Mouse (Mus musculus) cortical plate, adult 2 months (tissue): ENCODE data around the gene Kcnab1. TPM values are rescaled to one million over a fixed set of nuclear protein-coding genes. Genes with fewer than 3 reads are reported as not detected.

Source experiments
- H3K27ac ChIP-seq: fragments of 200-500 bp; 2 replicates; pipeline ENCODE4 v1.5.1; 2012; ENCODE audit warnings: low read length, control low read depth, inconsistent platforms; ENCODE audit not compliant: insufficient read depth
- H3K4me1 ChIP-seq: fragments of 200-500 bp; 2 replicates; pipeline ENCODE4 v1.6.1; 2011; ENCODE audit warnings: low read length; ENCODE audit not compliant: control insufficient read depth, insufficient read depth
- H3K4me3 ChIP-seq: fragments of 200-500 bp; 2 replicates; pipeline ENCODE4 v1.5.1; 2011; ENCODE audit warnings: mild to moderate bottlenecking, low read length, control low read depth; ENCODE audit not compliant: insufficient read depth
- CTCF ChIP-seq: fragments of 200-500 bp; IDR thresholded peaks from 2 replicates; pipeline ENCODE4 v1.5.1; 2011; ENCODE audit warnings: mild to moderate bottlenecking, control low read depth, low read length; ENCODE audit not compliant: insufficient read depth; ENCODE audit errors: extremely low read depth
- POLR2A ChIP-seq: fragments of 200-500 bp; IDR thresholded peaks from 2 replicates; pipeline ENCODE4 v1.6.1; 2011; ENCODE audit warnings: mild to moderate bottlenecking, low read length, control low read depth; ENCODE audit not compliant: insufficient read depth; ENCODE audit errors: extremely low read depth
- polyA plus RNA-seq: library from polyadenylated mRNA; depleted of rRNA; stranded (reverse); fragments of >200 nt; gene quantifications from 2 replicates; pipeline ENCODE4 v1.2.3, GENCODE M21; 2012

Gene Kcnab1
- polyA plus RNA-seq, 1 experiment = 50.9 TPM

GRCm38 (mm10) chr3:65405781-65406180, 296.6 kb downstream of the Kcnab1 start:
- TF ChIP-seq CTCF = no peak
- TF ChIP-seq POLR2A = no peak
- Histone ChIP-seq H3K27ac (no peak overlapping the region), H3K4me1 (no peaks in the 10 kb centered on the region), H3K4me3 (no peak overlapping the region)

GRCm38 (mm10) chr3:65407891-65408290, 298.7 kb downstream of the Kcnab1 start:
- Histone ChIP-seq H3K27ac (no peak overlapping the region), H3K4me3 (no peak overlapping the region), H3K4me1 (no peaks in the 10 kb centered on the region)
- TF ChIP-seq CTCF = no peak
- no peak for TF ChIP-seq POLR2A

GRCm38 (mm10) chr3:65416571-65416970, 307.4 kb downstream of the Kcnab1 start:
- no peak for TF ChIP-seq CTCF
- no peak for TF ChIP-seq POLR2A
- H3K4me1 ChIP-seq = no peaks in the 10 kb centered on the region

GRCm38 (mm10) chr3:65417913-65418594, 308.9 kb downstream of the Kcnab1 start:
- H3K4me1 ChIP-seq = no peaks in the 10 kb centered on the region
- no peak overlapping the region for H3K4me3 ChIP-seq
- TF ChIP-seq CTCF (no peak), POLR2A (no peak)
- H3K27ac ChIP-seq = no peak overlapping the region

More at GRCm38 (mm10) chr3:65416571-65416970, 307.4 kb downstream of the Kcnab1 start:
- Histone ChIP-seq H3K27ac (no peak overlapping the region), H3K4me3 (no peak overlapping the region)

DNA sequence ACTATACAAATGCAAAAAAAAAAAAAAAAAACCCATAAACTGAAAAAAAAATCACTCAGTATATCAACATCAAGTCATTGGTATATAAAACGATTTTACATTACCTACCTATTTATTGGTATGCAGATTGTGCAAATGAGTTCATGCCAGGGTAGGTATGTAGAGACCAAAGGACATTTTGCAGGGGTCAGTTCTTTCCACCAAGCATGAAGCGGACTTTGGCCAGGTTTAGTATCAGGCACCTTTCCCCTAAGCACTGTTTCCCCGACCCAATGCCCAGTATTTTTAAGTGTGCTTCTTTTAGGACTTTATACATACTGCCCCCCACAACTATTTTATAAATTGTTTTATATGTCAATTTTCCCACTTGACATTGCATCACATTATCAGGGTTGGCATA, 310.5 kb downstream of the Kcnab1 start:
- no peak overlapping the region for H3K4me3 ChIP-seq
- H3K27ac ChIP-seq = no peak overlapping the region
- H3K4me1 ChIP-seq = no peaks in the 10 kb centered on the region
- no peak for TF ChIP-seq CTCF
- TF ChIP-seq POLR2A = no peak
